Mouse (Mus musculus): Measurements from ENCODE around the gene Mfsd11. TPM values are rescaled to one million over a fixed set of nuclear protein-coding genes. Genes with fewer than 3 reads are reported as not detected.

The Mfsd11 gene
- polyA plus RNA-seq, 2 experiments, result 35.0 to 46.0 TPM

- no peak for TF ChIP-seq POLR2A (IDR thresholded peaks at IDR 0.05; ENCODE audit: borderline replicate concordance, extremely low read depth, insufficient read depth, insufficient read length)
- no peak overlapping the region for H3K4me2 ChIP-seq (replicated peaks; ENCODE audit: low read depth, low read length, severe bottlenecking)
- no peak overlapping the region for H3K4me3 ChIP-seq (replicated peaks; ENCODE audit: low read length)
- peaks cover 22% of the 10 kb centered on the region for H3K4me1 ChIP-seq (ENCODE audit: control insufficient read depth, insufficient read depth, low read length)
- ATAC-seq (ENCODE audit: low FRiP score, low read depth) (no peak), DNase-seq (ENCODE audit: low spot score) (no peak)
- no peaks in the 10 kb centered on the region for H3K27me3 ChIP-seq (ENCODE audit: control insufficient read depth, insufficient read depth, low read length)
- 86% methylated on average over 14 of the region's 14 CpGs for WGBS
- H3K9ac ChIP-seq (ENCODE audit: low read depth, low read length, severe bottlenecking), result no peak overlapping the region
- H3K36me3 ChIP-seq (ENCODE audit: control insufficient read depth, insufficient read depth, low read length), result peaks cover 73% of the 10 kb centered on the region
- no peaks in the 10 kb centered on the region for H3K9me3 ChIP-seq (ENCODE audit: control insufficient read depth, low read length)
- H3K27ac ChIP-seq (replicated peaks; ENCODE audit: low read depth, low read length), result no peak overlapping the region
Measured at GRCm38 (mm10) chr11:116838936-116839335, 13.3 kb upstream of the Mfsd11 start.

GRCm38 (mm10) chr11:116839601-116840000 lies 12.6 kb upstream of the Mfsd11 start:
- Histone ChIP-seq H3K36me3 (ENCODE audit: control insufficient read depth, insufficient read depth, low read length) (peaks cover 66% of the 10 kb centered on the region), H3K9ac (ENCODE audit: low read depth, low read length, severe bottlenecking) (peak overlapping the region; percentile 28; the same call in 1 of the 2 replicates), H3K4me1 (ENCODE audit: control insufficient read depth, insufficient read depth, low read length) (peaks cover 27% of the 10 kb centered on the region), H3K4me2 (replicated peaks; ENCODE audit: low read depth, low read length, severe bottlenecking) (0 out of 2 replicates have a peak overlapping the region, but pooled peaks have one; percentile 10), H3K4me3 (replicated peaks; ENCODE audit: low read length) (no peak overlapping the region), H3K27ac (replicated peaks; ENCODE audit: low read depth, low read length) (no peak overlapping the region), H3K27me3 (ENCODE audit: control insufficient read depth, insufficient read depth, low read length) (no peaks in the 10 kb centered on the region), H3K9me3 (ENCODE audit: control insufficient read depth, low read length) (no peaks in the 10 kb centered on the region)
- WGBS, result 80% methylated on average over 7 of the region's 7 CpGs
- DNase-seq (ENCODE audit: low spot score), result no peak
- no peak for ATAC-seq (ENCODE audit: low FRiP score, low read depth)
- TF ChIP-seq POLR2A (IDR thresholded peaks at IDR 0.05; ENCODE audit: borderline replicate concordance, extremely low read depth, insufficient read depth, insufficient read length), result no peak

DNA sequence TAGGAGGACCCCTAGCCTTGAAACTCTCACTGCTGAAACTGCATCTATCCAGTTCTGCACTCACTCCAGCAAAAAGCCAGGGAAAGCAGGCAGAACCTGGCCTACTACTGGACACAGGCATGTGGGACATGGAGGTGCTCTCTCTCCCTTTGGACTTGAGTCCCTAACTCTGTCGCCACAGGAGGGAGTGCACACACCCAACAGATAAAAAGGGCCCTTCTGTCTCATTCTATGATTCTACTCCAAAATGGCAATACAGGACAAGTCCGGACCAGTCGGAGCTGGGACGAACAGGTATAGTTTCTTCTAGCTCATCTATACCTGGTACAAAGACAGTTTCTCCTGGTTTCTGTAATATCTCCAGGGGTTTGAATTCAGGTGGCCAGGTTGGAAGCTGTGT lies 11.5 kb upstream of the Mfsd11 start:
- ATAC-seq (ENCODE audit: low FRiP score, low read depth) (no peak), DNase-seq (ENCODE audit: low spot score) (no peak)
- Histone ChIP-seq H3K9me3 (ENCODE audit: control insufficient read depth, low read length) (no peaks in the 10 kb centered on the region), H3K36me3 (ENCODE audit: control insufficient read depth, insufficient read depth, low read length) (peaks cover 59% of the 10 kb centered on the region), H3K4me1 (ENCODE audit: control insufficient read depth, insufficient read depth, low read length) (peaks cover 29% of the 10 kb centered on the region), H3K9ac (ENCODE audit: low read depth, low read length, severe bottlenecking) (peak overlapping the region; percentile 25; the same call in 1 of the 2 replicates), H3K27ac (replicated peaks; ENCODE audit: low read depth, low read length) (no peak overlapping the region), H3K27me3 (ENCODE audit: control insufficient read depth, insufficient read depth, low read length) (no peaks in the 10 kb centered on the region), H3K4me3 (replicated peaks; ENCODE audit: low read length) (peak overlapping the region; percentile 86), H3K4me2 (replicated peaks; ENCODE audit: low read depth, low read length, severe bottlenecking) (peak overlapping the region; percentile 93)
- WGBS, result 86% methylated on average over 4 of the region's 4 CpGs
- TF ChIP-seq POLR2A (IDR thresholded peaks at IDR 0.05; ENCODE audit: borderline replicate concordance, extremely low read depth, insufficient read depth, insufficient read length), result no peak

DNA sequence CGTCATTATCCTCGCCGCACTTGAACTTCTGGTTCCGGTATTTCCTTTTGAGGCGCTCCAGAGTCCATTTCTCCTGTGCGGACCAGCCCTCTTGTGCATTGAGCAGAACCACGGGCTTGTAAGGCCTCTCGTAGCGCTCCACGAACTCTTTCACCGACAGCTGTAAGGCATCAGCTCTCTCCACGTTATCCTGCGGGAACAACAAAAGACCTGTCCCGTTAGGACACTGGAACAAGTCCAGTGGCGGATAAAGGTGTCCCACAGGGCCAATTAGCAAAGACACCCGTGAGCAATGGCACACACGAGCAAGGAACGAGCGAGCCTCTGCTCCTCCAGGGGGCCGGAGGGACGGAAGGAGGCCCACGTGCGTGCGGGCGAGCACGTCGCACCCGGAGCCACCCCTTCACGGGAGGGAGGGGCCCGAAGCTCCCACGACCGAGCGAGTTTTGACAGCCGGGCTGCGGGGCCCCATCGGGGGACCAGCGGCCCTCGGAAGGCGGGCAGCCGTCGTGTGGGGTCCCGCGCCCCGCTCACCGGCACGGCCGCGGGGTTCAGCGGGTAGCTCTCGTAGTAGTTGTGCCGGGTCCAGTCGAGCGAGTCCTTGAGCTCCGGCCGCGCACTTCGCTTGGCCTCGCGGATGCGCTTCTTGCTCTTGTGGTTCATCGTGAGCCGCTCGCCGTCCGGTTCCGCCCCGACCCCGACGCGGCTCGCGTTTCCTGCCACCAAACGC lies 9.5 kb upstream of the Mfsd11 start:
- H3K36me3 ChIP-seq (ENCODE audit: control insufficient read depth, insufficient read depth, low read length), result peaks cover 50% of the 10 kb centered on the region
- H3K9me3 ChIP-seq (ENCODE audit: control insufficient read depth, low read length), result no peaks in the 10 kb centered on the region
- H3K4me2 ChIP-seq (replicated peaks; ENCODE audit: low read depth, low read length, severe bottlenecking), result peak overlapping the region; percentile 93
- peak overlapping the region; percentile 97 for H3K27ac ChIP-seq (replicated peaks; ENCODE audit: low read depth, low read length)
- ATAC-seq (ENCODE audit: low FRiP score, low read depth) (peak; percentile 61), DNase-seq (ENCODE audit: low spot score) (peak; percentile 73)
- under 1% methylated on average over 42 of the region's 73 CpGs for WGBS
- H3K27me3 ChIP-seq (ENCODE audit: control insufficient read depth, insufficient read depth, low read length), result no peaks in the 10 kb centered on the region
- H3K4me1 ChIP-seq (ENCODE audit: control insufficient read depth, insufficient read depth, low read length), result peaks cover 29% of the 10 kb centered on the region
- H3K4me3 ChIP-seq (replicated peaks; ENCODE audit: low read length), result peak overlapping the region; percentile 86
- peak overlapping the region; percentile 85 for H3K9ac ChIP-seq (ENCODE audit: low read depth, low read length, severe bottlenecking)
- no peak for TF ChIP-seq POLR2A (IDR thresholded peaks at IDR 0.05; ENCODE audit: borderline replicate concordance, extremely low read depth, insufficient read depth, insufficient read length)

GRCm38 (mm10) chr11:116843261-116844233 lies 8.7 kb upstream of the Mfsd11 start, which contains the start of the genes Mettl23 and Jmjd6:
TSS of gene Mettl23 (plus strand) at chr11:116843278.
TSS of gene Jmjd6 (minus strand) at chr11:116843449.
- peaks cover 29% of the 10 kb centered on the region for H3K4me1 ChIP-seq (ENCODE audit: control insufficient read depth, insufficient read depth, low read length)
- 2% methylated on average over 53 of the region's 72 CpGs for WGBS

More at GRCm38 (mm10) chr11:116843261-116844233, 8.7 kb upstream of the Mfsd11 start, which contains the start of the genes Mettl23 and Jmjd6:
- Histone ChIP-seq H3K36me3 (ENCODE audit: control insufficient read depth, insufficient read depth, low read length) (peaks cover 50% of the 10 kb centered on the region), H3K9ac (ENCODE audit: low read depth, low read length, severe bottlenecking) (peak within 1 kb of the TSS; percentile 85), H3K9me3 (ENCODE audit: control insufficient read depth, low read length) (no peaks in the 10 kb centered on the region), H3K27ac (replicated peaks; ENCODE audit: low read depth, low read length) (peak within 1 kb of the TSS; percentile 97), H3K27me3 (ENCODE audit: control insufficient read depth, insufficient read depth, low read length) (no peaks in the 10 kb centered on the region), H3K4me2 (replicated peaks; ENCODE audit: low read depth, low read length, severe bottlenecking) (peak within 1 kb of the TSS; percentile 93), H3K4me3 (replicated peaks; ENCODE audit: low read length) (peak within 1 kb of the TSS; percentile 86)
- peak; percentile 96 for DNase-seq (ENCODE audit: low spot score)
- TF ChIP-seq POLR2A (IDR thresholded peaks at IDR 0.05; ENCODE audit: borderline replicate concordance, extremely low read depth, insufficient read depth, insufficient read length), result peak; percentile 36; the same call in 1 of the 2 replicates
- ATAC-seq (ENCODE audit: low FRiP score, low read depth), result peak; percentile 94

Data from limb, embryonic 14.5 days (tissue).